Mouse (Mus musculus): ENCODE data around the gene B4galt4. TPM values are rescaled to one million over a fixed set of nuclear protein-coding genes. Genes with fewer than 3 reads are reported as not detected.
A peak's percentile ranks its signal among the peaks of the same experiment; 100 is the strongest.

Gene B4galt4
- polyA plus RNA-seq, 1 experiment from 2014 or later: 30.6 TPM

DNA sequence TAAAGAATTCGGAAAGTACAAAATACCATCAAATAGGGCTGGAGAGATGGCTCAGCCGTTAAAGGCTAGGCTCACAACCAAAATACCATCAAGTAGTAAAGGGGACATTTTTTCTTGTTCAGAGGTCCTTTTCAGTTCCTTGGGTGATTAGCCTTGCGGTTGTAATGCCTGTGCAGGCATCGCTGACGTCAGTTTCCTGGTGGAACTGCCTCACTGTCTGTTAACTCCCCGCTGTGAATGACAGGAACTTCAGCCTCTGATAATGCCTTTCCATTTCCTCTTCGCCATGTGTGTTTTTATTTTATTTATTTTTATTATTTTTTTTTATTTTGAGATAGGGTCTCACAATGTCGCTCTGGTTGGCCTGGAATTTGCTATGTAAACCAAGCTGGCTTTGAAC lies 11.1 kb upstream of the B4galt4 start:
- WGBS: 47% methylated on average over 8 of the region's 8 CpGs
- Histone ChIP-seq H3K9ac (no peak overlapping the region), H3K4me2 (peak overlapping the region; percentile 50), H3K27ac (no peak overlapping the region), H3K4me3 (replicated peaks) (no peak overlapping the region), H3K9me3 (replicated peaks) (no peaks in the 10 kb centered on the region), H3K27me3 (no peaks in the 10 kb centered on the region), H3K36me3 (no peaks in the 10 kb centered on the region), H3K4me1 (peaks cover 17% of the 10 kb centered on the region)
- no peak for ATAC-seq (replicated peaks; ENCODE audit: low FRiP score)

DNA sequence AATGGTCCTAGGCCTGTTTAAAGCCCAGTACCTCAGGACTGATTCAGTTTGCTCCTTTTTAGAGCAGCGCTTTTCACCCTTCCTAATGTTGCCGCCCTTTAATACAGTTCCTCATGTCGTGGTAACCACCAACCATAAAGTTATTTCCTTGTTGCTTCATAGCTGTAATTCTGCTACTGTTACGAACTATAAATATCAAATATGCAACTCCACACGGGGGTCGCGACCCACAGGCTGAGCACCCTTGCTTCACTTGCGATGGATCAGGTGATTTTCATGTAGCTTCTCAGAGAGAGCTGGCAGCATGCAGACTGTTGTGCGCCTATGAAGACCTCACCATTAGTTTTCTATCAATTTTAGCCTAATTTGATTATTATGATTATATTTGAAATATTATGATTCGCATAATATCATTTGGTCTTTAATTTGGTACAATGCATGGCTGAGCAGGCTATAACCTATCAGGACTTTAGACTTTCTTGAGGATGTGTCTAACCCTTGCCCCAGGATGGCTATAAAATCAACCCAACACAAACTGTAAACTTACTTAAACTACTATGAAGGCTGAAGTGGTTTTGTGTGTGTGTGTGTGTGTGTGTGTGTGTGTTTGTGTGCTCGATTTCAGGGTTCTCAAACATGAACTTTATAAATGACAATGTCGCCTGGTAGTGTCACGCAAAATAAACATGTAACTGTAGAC lies 710 bp upstream of the B4galt4 start:
- ATAC-seq (replicated peaks; ENCODE audit: low FRiP score): no peak
- Histone ChIP-seq H3K27me3 (no peaks in the 10 kb centered on the region), H3K9me3 (replicated peaks) (no peaks in the 10 kb centered on the region), H3K27ac (no peak overlapping the region), H3K4me1 (peaks cover 10% of the 10 kb centered on the region), H3K9ac (no peak overlapping the region), H3K4me2 (peak overlapping the region; percentile 78), H3K36me3 (no peaks in the 10 kb centered on the region; the same call in 1 of the 2 replicates), H3K4me3 (replicated peaks) (peak overlapping the region; percentile 81)
- WGBS: 78% methylated on average over 13 of the region's 13 CpGs

DNA sequence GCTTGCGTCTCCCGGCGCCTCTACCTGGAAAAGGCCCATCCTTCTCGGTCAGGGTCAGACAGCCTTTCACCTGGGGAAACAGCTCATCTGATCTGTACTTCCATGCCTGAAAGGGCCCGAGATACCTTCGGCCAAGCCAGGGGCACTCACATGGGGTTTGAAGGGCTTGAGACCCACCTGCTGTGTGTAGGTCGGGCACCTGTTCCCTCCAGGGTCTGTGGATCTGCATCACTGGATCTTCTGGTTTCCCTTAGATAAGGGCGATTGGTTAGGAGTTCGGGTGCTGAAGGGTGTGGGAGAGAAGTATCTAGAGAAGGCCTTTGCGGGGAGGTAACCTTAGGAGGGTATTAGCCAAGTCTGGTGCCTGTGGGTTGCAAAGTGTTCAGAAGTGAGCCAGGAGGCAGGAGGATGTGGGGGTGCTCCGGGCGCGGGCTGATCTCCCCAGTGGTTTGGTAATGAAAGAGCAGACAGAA lies 631 bp downstream of the B4galt4 start:
- H3K27me3 ChIP-seq: no peaks in the 10 kb centered on the region
- H3K4me1 ChIP-seq: peaks cover 10% of the 10 kb centered on the region
- under 1% methylated on average over 13 of the region's 13 CpGs for WGBS
- H3K27ac ChIP-seq: peak overlapping the region; percentile 81
- ATAC-seq (replicated peaks; ENCODE audit: low FRiP score): peak; percentile 80
- H3K36me3 ChIP-seq: no peaks in the 10 kb centered on the region; the same call in 1 of the 2 replicates
- no peaks in the 10 kb centered on the region for H3K9me3 ChIP-seq (replicated peaks)
- peak overlapping the region; percentile 81 for H3K4me3 ChIP-seq (replicated peaks)
- peak overlapping the region; percentile 81 for H3K9ac ChIP-seq
- peak overlapping the region; percentile 78 for H3K4me2 ChIP-seq

DNA sequence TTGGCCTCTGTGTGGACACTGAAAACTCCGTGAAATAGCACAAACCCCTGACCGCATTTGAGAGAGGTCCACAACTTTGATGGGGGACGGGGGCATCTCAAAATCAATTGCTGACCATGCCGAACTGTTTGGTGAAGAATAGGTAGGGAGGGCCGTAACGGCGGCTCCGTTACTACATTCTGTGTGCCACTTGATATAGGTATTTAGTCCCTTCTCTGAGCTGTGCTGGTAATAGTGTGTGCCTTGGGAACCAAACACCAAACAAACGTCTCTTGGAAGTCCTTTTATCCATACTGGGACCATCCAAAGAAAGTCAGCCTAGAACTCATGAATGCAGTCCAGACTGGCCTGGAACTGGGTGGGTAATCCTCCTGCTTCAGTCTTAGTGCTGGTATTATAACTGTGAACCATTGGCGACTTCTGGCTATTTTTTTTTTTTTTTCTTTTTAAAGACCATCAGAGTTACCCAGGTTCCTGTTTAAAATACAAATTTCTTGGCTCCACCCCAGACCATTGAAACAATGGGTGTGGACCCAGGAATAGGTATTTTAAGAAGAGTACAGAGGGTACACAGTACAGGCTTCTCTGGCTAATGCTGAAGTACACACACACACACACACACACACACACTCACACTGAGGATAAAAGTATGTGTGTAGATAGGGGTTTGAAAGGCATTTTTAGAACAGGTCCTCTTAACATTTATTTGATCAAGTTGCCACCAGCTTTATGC lies 2.0 kb downstream of the B4galt4 start:
- Histone ChIP-seq H3K9ac (no peak overlapping the region), H3K4me2 (no peak overlapping the region), H3K27ac (no peak overlapping the region), H3K4me1 (peaks cover 10% of the 10 kb centered on the region), H3K36me3 (no peaks in the 10 kb centered on the region; the same call in 1 of the 2 replicates), H3K9me3 (replicated peaks) (no peaks in the 10 kb centered on the region), H3K27me3 (no peaks in the 10 kb centered on the region), H3K4me3 (replicated peaks) (no peak overlapping the region)
- no peak for ATAC-seq (replicated peaks; ENCODE audit: low FRiP score)
- WGBS: 84% methylated on average over 10 of the region's 10 CpGs

DNA sequence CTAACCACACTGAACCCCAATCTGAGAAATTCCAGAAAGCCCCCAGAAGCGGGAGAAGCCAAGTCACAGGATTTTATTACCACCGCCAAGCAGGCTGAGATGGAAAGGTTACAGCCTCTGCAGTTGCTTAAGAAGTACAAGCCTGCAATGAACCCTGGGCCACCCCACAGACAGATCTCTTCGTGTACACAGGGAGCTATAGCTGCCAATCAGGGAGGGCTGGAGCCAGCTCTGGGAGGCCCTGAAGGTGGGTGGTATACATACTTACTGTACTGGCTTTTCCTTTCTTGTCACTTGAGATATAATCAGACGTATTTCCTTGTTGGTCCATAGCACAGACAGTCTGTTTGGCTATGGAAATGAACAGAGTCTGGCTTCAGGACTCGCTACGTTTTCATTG lies 8.7 kb downstream of the B4galt4 start:
- no peak overlapping the region for H3K9ac ChIP-seq
- WGBS: 56% methylated on average over 6 of the region's 6 CpGs
- no peak for ATAC-seq (replicated peaks; ENCODE audit: low FRiP score)
- no peaks in the 10 kb centered on the region for H3K9me3 ChIP-seq (replicated peaks)
- peaks cover 6% of the 10 kb centered on the region for H3K36me3 ChIP-seq
- no peak overlapping the region for H3K4me2 ChIP-seq
- H3K27ac ChIP-seq: no peak overlapping the region
- no peak overlapping the region for H3K4me3 ChIP-seq (replicated peaks)
- no peaks in the 10 kb centered on the region for H3K27me3 ChIP-seq
- H3K4me1 ChIP-seq: peaks cover 16% of the 10 kb centered on the region

GRCm38 (mm10) chr16:38753631-38754030 lies 11.6 kb downstream of the B4galt4 start:
- Histone ChIP-seq H3K4me1 (peaks cover 24% of the 10 kb centered on the region), H3K36me3 (peaks cover 20% of the 10 kb centered on the region), H3K4me3 (replicated peaks) (no peak overlapping the region), H3K9ac (no peak overlapping the region), H3K27ac (no peak overlapping the region), H3K4me2 (no peak overlapping the region; the same call in 1 of the 2 replicates), H3K27me3 (no peaks in the 10 kb centered on the region), H3K9me3 (replicated peaks) (no peaks in the 10 kb centered on the region)
- 18% methylated on average over 11 of the region's 11 CpGs for WGBS
- no peak; the same call in 1 of the 2 replicates for ATAC-seq (replicated peaks; ENCODE audit: low FRiP score)

GRCm38 (mm10) chr16:38755452-38756176 lies 13.6 kb downstream of the B4galt4 start:
- Histone ChIP-seq H3K9me3 (replicated peaks) (no peaks in the 10 kb centered on the region), H3K36me3 (peaks cover 25% of the 10 kb centered on the region), H3K4me3 (replicated peaks) (no peak overlapping the region), H3K4me1 (peaks cover 28% of the 10 kb centered on the region), H3K27ac (peak overlapping the region; percentile 49), H3K9ac (no peak overlapping the region), H3K4me2 (no peak overlapping the region), H3K27me3 (no peaks in the 10 kb centered on the region)
- no peak for ATAC-seq (replicated peaks; ENCODE audit: low FRiP score)
- WGBS: 43% methylated on average over 7 of the region's 7 CpGs

GRCm38 (mm10) chr16:38756177-38756503 lies 14.1 kb downstream of the B4galt4 start:
- WGBS: 19% methylated on average over 5 of the region's 5 CpGs
- no peak for ATAC-seq (replicated peaks; ENCODE audit: low FRiP score)
- no peak overlapping the region for H3K9ac ChIP-seq
- peak overlapping the region; percentile 49; the same call in 1 of the 2 replicates for H3K27ac ChIP-seq
- H3K4me1 ChIP-seq: peaks cover 28% of the 10 kb centered on the region
- H3K27me3 ChIP-seq: no peaks in the 10 kb centered on the region
- no peak overlapping the region for H3K4me3 ChIP-seq (replicated peaks)
- peaks cover 27% of the 10 kb centered on the region for H3K36me3 ChIP-seq
- no peak overlapping the region for H3K4me2 ChIP-seq
- H3K9me3 ChIP-seq (replicated peaks): no peaks in the 10 kb centered on the region

DNA sequence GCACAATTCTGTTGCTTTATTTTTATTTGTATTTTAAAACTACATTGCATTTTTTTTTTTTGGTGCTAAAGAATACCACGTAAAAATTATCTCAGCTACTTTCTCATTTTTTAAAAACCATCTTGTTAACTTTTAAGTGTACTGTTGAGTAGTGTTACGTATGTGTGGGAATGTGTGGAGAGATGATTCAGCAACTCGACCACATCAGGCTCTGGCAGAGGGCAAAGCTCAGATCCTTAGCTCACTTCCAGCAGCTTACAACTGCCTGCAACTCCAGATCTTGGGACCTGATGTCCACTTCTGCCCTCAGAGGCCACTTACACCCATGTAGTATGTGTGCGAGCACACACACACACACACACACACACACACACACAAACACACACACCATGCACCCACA lies 14.5 kb downstream of the B4galt4 start:
- no peak for ATAC-seq (replicated peaks; ENCODE audit: low FRiP score)
- Histone ChIP-seq H3K4me3 (replicated peaks) (no peak overlapping the region), H3K27ac (peak overlapping the region; percentile 64; the same call in 1 of the 2 replicates), H3K27me3 (no peaks in the 10 kb centered on the region), H3K4me2 (no peak overlapping the region), H3K9ac (no peak overlapping the region), H3K9me3 (replicated peaks) (no peaks in the 10 kb centered on the region), H3K36me3 (peaks cover 27% of the 10 kb centered on the region), H3K4me1 (peaks cover 28% of the 10 kb centered on the region)
- 73% methylated on average over 4 of the region's 4 CpGs for WGBS

- 94% methylated on average over 19 of the region's 19 CpGs for WGBS
- H3K27me3 ChIP-seq: no peaks in the 10 kb centered on the region
Measured at GRCm38 (mm10) chr16:38757626-38758025, 15.6 kb downstream of the B4galt4 start.

DNA sequence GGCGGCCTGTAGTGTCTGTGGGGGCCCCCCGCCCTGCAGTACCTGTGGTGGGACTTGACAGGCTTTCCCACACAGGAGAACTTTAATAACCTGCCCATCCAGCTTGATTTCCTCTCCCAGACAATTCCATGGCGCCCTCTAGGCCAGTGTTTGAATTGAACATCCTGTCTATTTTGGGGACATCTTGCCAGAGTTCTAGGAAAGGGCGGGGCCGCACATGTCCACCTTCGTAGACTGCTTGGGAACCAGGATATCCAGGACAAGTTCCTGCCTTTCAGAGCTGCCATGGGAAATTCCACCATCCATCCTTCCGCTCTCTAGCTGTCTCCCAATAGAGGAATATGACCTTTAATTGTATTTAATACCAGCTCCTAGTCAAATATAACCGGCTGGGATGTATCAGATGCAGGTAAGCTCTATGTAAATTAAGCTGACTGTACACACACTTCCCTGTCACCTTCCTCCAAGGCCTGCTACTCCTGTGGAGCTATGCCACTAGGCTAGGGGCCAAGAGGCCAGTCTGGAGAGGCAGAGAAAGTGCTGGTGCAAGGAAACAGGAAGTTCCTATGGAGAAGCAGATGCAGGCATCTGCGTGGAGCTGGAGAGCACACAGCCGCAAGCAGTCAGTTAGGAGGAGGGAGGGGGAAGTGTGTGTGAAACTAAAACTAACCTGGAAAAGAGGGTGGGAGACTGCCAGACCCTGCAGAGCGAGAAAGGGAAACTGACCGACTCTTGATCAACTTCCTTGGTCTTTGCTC lies 16.2 kb downstream of the B4galt4 start:
- H3K9ac ChIP-seq: no peak overlapping the region
- WGBS: 74% methylated on average over 12 of the region's 12 CpGs
- H3K27me3 ChIP-seq: no peaks in the 10 kb centered on the region
- ATAC-seq (replicated peaks; ENCODE audit: low FRiP score): no peak
- peaks cover 33% of the 10 kb centered on the region for H3K4me1 ChIP-seq
- H3K4me2 ChIP-seq: no peak overlapping the region
- H3K4me3 ChIP-seq (replicated peaks): no peak overlapping the region
- peak overlapping the region; percentile 22; the same call in 1 of the 2 replicates for H3K27ac ChIP-seq
- H3K9me3 ChIP-seq (replicated peaks): no peaks in the 10 kb centered on the region
- peaks cover 27% of the 10 kb centered on the region for H3K36me3 ChIP-seq

More at GRCm38 (mm10) chr16:38757626-38758025, 15.6 kb downstream of the B4galt4 start:
- no peak for ATAC-seq (replicated peaks; ENCODE audit: low FRiP score)
- Histone ChIP-seq H3K36me3 (peaks cover 27% of the 10 kb centered on the region), H3K9ac (no peak overlapping the region), H3K9me3 (replicated peaks) (no peaks in the 10 kb centered on the region), H3K4me1 (peaks cover 35% of the 10 kb centered on the region), H3K4me3 (replicated peaks) (no peak overlapping the region), H3K4me2 (no peak overlapping the region), H3K27ac (peak overlapping the region; percentile 22; the same call in 1 of the 2 replicates)

All from kidney, embryonic 15.5 days (tissue).